Comparison of ENCODE assay signal across 7 mouse cellular contexts in genomic region chr8:122523652-122524360, GRCm38 (mm10). TPM values are rescaled to one million over a fixed set of nuclear protein-coding genes. Genes with fewer than 3 reads are reported as not detected.
DNase-seq lines count a peak whose midpoint lies in the region; ATAC-seq and TF ChIP-seq lines count a peak whose summit lies in the region.

No protein-coding gene starts in this region.

- no peaks in the 10 kb centered on the region for H3K9me3 ChIP-seq in ES-Bruce4 (replicated peaks; ENCODE audit: control insufficient read depth, insufficient read depth, low read length, poor library complexity, severe bottlenecking)
- no peaks in the 10 kb centered on the region for H3K9me3 ChIP-seq in ES-E14 (ENCODE audit: control insufficient read depth, insufficient read depth, low read depth, low read length)
- H3K9me3 ChIP-seq in forebrain, embryonic 11.5 days (ENCODE audit: control insufficient read depth, low read length): no peaks in the 10 kb centered on the region
- no peaks in the 10 kb centered on the region for H3K9me3 ChIP-seq in intestine, embryonic 16.5 days (ENCODE audit: control insufficient read depth, low read length)
- no peaks in the 10 kb centered on the region for H3K9me3 ChIP-seq in liver, embryonic 11.5 days (ENCODE audit: control insufficient read depth, low read length)

- DNase-seq in ES-E14 (ENCODE audit: low read depth, low spot score): no peak
- DNase-seq in forebrain, embryonic 11.5 days (ENCODE audit: low spot score): peak; percentile 78
- no peak for DNase-seq in liver, embryonic 11.5 days (ENCODE audit: low spot score)
- DNase-seq in right cerebral cortex, postnatal 25 days: peak; percentile 13
- DNase-seq in gastrocnemius, adult 18-20 months (ENCODE audit: low spot score): no peak

- H3K27ac ChIP-seq in ES-Bruce4 (ENCODE audit: insufficient read depth, low read length): peak overlapping the region; percentile 97
- peak overlapping the region; percentile 98 for H3K27ac ChIP-seq in ES-E14 (ENCODE audit: insufficient read depth, low read depth, low read length, poor library complexity, severe bottlenecking)
- H3K27ac ChIP-seq in forebrain, embryonic 11.5 days (ENCODE audit: low read depth, low read length): peak overlapping the region; percentile 28; the same call in 1 of the 2 replicates
- H3K27ac ChIP-seq in intestine, embryonic 16.5 days (ENCODE audit: low read length): peak overlapping the region; percentile 83
- H3K27ac ChIP-seq in liver, embryonic 11.5 days (ENCODE audit: low read depth, low read length): peak overlapping the region; percentile 67

- TF ChIP-seq CTCF in ES-Bruce4 (IDR thresholded peaks at IDR 0.05; ENCODE audit: low read depth, low read length): no peak

- H3K36me3 ChIP-seq in ES-Bruce4 (ENCODE audit: control insufficient read depth, insufficient read depth, low read length, poor library complexity, severe bottlenecking): no peaks in the 10 kb centered on the region
- H3K36me3 ChIP-seq in ES-E14 (ENCODE audit: control insufficient read depth, insufficient read depth, low read length, poor library complexity, severe bottlenecking): peaks cover 4% of the 10 kb centered on the region; the same call in 1 of the 2 replicates
- no peaks in the 10 kb centered on the region for H3K36me3 ChIP-seq in forebrain, embryonic 11.5 days (ENCODE audit: control insufficient read depth, insufficient read depth, low read length)
- no peaks in the 10 kb centered on the region for H3K36me3 ChIP-seq in intestine, embryonic 16.5 days (ENCODE audit: control insufficient read depth, insufficient read depth, low read length)
- peaks cover 6% of the 10 kb centered on the region for H3K36me3 ChIP-seq in liver, embryonic 11.5 days (ENCODE audit: control insufficient read depth, insufficient read depth, low read length)

- H3K4me1 ChIP-seq in ES-Bruce4 (ENCODE audit: control insufficient read depth, insufficient read depth, low read length) (peaks cover 29% of the 10 kb centered on the region), ES-E14 (ENCODE audit: control insufficient read depth in 2 of 2, insufficient read depth in 2 of 2, low read length in 2 of 2, poor library complexity in 1 of 2) (peaks cover 18 to 43% of the 10 kb centered on the region in 2 experiments)
- H3K4me1 ChIP-seq in forebrain, embryonic 11.5 days (replicated peaks; ENCODE audit: control insufficient read depth, insufficient read depth, low read length): peaks cover 16% of the 10 kb centered on the region
- peaks cover 51% of the 10 kb centered on the region for H3K4me1 ChIP-seq in intestine, embryonic 16.5 days (ENCODE audit: control insufficient read depth, insufficient read depth, low read length)
- peaks cover 75% of the 10 kb centered on the region for H3K4me1 ChIP-seq in liver, embryonic 11.5 days (replicated peaks; ENCODE audit: control insufficient read depth, insufficient read depth, low read length)

- 0 out of 2 replicates have a peak, but pooled peaks have one; percentile 42 for ATAC-seq in forebrain, embryonic 11.5 days (replicated peaks; ENCODE audit: low FRiP score)
- ATAC-seq in intestine, embryonic 16.5 days: no peak; the same call in 1 of the 2 replicates
- no peak for ATAC-seq in liver, embryonic 11.5 days (replicated peaks; ENCODE audit: low FRiP score)

- 22% methylated on average over 23 of the region's 23 CpGs for WGBS in forebrain, embryonic 11.5 days
- 27% methylated on average over 23 of the region's 23 CpGs for WGBS in intestine, embryonic 16.5 days
- WGBS in liver, embryonic 11.5 days: 45% methylated on average over 23 of the region's 23 CpGs

- H3K9ac ChIP-seq in ES-Bruce4 (ENCODE audit: low read depth, poor library complexity, severe bottlenecking) (peak overlapping the region; percentile 71), ES-E14 (ENCODE audit: insufficient read depth, low read depth, low read length, poor library complexity, severe bottlenecking) (peak overlapping the region; percentile 74)
- H3K9ac ChIP-seq in forebrain, embryonic 11.5 days (ENCODE audit: low read length): peak overlapping the region; percentile 12; the same call in 1 of the 2 replicates
- H3K9ac ChIP-seq in intestine, embryonic 16.5 days (ENCODE audit: low read depth, low read length): peak overlapping the region; percentile 50
- peak overlapping the region; percentile 31 for H3K9ac ChIP-seq in liver, embryonic 11.5 days (ENCODE audit: low read depth, low read length)

- H3K4me2 ChIP-seq in forebrain, embryonic 11.5 days (ENCODE audit: low read depth, low read length, severe bottlenecking): peak overlapping the region; percentile 36
- peak overlapping the region; percentile 23 for H3K4me2 ChIP-seq in intestine, embryonic 16.5 days (ENCODE audit: low read depth, low read length)
- H3K4me2 ChIP-seq in liver, embryonic 11.5 days: peak overlapping the region; percentile 59

- 0 out of 2 replicates have a peak, but pooled peaks have one; percentile 15 for TF ChIP-seq EP300 in ES-Bruce4 (IDR thresholded peaks at IDR 0.05; ENCODE audit: insufficient read depth, low read depth, low read length)

- H3K27me3 ChIP-seq in ES-Bruce4 (ENCODE audit: control insufficient read depth, insufficient read depth, low read length, poor library complexity, severe bottlenecking): no peaks in the 10 kb centered on the region
- no peaks in the 10 kb centered on the region for H3K27me3 ChIP-seq in forebrain, embryonic 11.5 days (ENCODE audit: control insufficient read depth, insufficient read depth, low read length)
- no peaks in the 10 kb centered on the region for H3K27me3 ChIP-seq in intestine, embryonic 16.5 days (replicated peaks; ENCODE audit: control insufficient read depth, insufficient read depth, low read length)
- H3K27me3 ChIP-seq in liver, embryonic 11.5 days (replicated peaks; ENCODE audit: control insufficient read depth, insufficient read depth, low read length): no peaks in the 10 kb centered on the region

- in situ Hi-C loops in ES-E14 (cut with MboI; ENCODE audit: low sequenced_read_pairs in 2 of 2, unreplicated experiment in 2 of 2): no loop called here

- peak overlapping the region; percentile 22 for H3K4me3 ChIP-seq in ES-Bruce4 (ENCODE audit: low read depth, low read length)
- H3K4me3 ChIP-seq in ES-E14 (ENCODE audit: insufficient read depth in 1 of 2, low read depth in 1 of 2, low read length in 2 of 2, poor library complexity in 1 of 2, severe bottlenecking in 1 of 2): peak overlapping the region; percentile 22 to 36
- H3K4me3 ChIP-seq in forebrain, embryonic 11.5 days (ENCODE audit: low read depth, low read length): no peak overlapping the region
- H3K4me3 ChIP-seq in intestine, embryonic 16.5 days (ENCODE audit: low read length): no peak overlapping the region
- H3K4me3 ChIP-seq in liver, embryonic 11.5 days (ENCODE audit: low read depth, low read length): 0 out of 2 replicates have a peak overlapping the region, but pooled peaks have one; percentile 4

- no peak for TF ChIP-seq POLR2A in ES-Bruce4 (IDR thresholded peaks at IDR 0.05; ENCODE audit: insufficient read depth, low read length)

TF ChIP-seq in ES-E14, 5 proteins besides CTCF, POLR2A, EP300 and RAD21:
- TF ChIP-seq CHD2 (IDR thresholded peaks at IDR 0.05; ENCODE audit: low read depth, low read length) (no peak), MAFK (IDR thresholded peaks at IDR 0.05; ENCODE audit: insufficient read depth, low read depth, low read length) (no peak)

RNA-seq across cellular contexts. Expression of gene Piezo1, which starts 27.3 kb away (rescaled TPM):
- 59.4 and 61.6 TPM in 2 replicates for polyA plus RNA-seq in ES-Bruce4 (2011; ENCODE audit: insufficient read depth, insufficient read length, low read depth, missing spikeins)
- 204 and 335 TPM in 2 replicates for total RNA-seq in ES-E14 (2012; rRNA removed)
- 5.8 and 5.9 TPM in 2 replicates for polyA plus RNA-seq in forebrain, embryonic 11.5 days (2014; fragmentation: Nextera tagmentation; extraction: Ambion mirVana)
- polyA plus RNA-seq in intestine, embryonic 16.5 days (2015; fragmentation: Nextera tagmentation; extraction: Ambion mirVana): 9.8 and 11.3 TPM in 2 replicates
- 29.7 and 45.8 TPM in 2 replicates for polyA plus RNA-seq in liver, embryonic 11.5 days (2014; fragmentation: Nextera tagmentation; extraction: Ambion mirVana)
- total RNA-seq in gastrocnemius, adult 18-20 months (2021): 10 to 100 TPM; 11.5 to 13.2 TPM

RNA-seq across cellular contexts. Expression of gene Cdt1, which starts 44.0 kb away (rescaled TPM):
- polyA plus RNA-seq in ES-Bruce4 (2011; ENCODE audit: insufficient read depth, insufficient read length, low read depth, missing spikeins): 63.7 and 68.6 TPM in 2 replicates
- total RNA-seq in ES-E14 (2012; rRNA removed): 139 and 168 TPM in 2 replicates
- polyA plus RNA-seq in forebrain, embryonic 11.5 days (2014; fragmentation: Nextera tagmentation; extraction: Ambion mirVana): 57.9 and 59.6 TPM in 2 replicates
- 36.2 and 40.0 TPM in 2 replicates for polyA plus RNA-seq in intestine, embryonic 16.5 days (2015; fragmentation: Nextera tagmentation; extraction: Ambion mirVana)
- 93.2 and 98.2 TPM in 2 replicates for polyA plus RNA-seq in liver, embryonic 11.5 days (2014; fragmentation: Nextera tagmentation; extraction: Ambion mirVana)
- total RNA-seq in gastrocnemius, adult 18-20 months (2021): under 1 TPM; 0.30 to 0.66 TPM

RNA-seq across cellular contexts. Expression of gene Ctu2, which starts 47.9 kb away (rescaled TPM):
- polyA plus RNA-seq in ES-Bruce4 (2011; ENCODE audit: insufficient read depth, insufficient read length, low read depth, missing spikeins): 40.0 and 44.2 TPM in 2 replicates
- total RNA-seq in ES-E14 (2012; rRNA removed): 79.8 and 96.0 TPM in 2 replicates
- 75.7 and 84.5 TPM in 2 replicates for polyA plus RNA-seq in forebrain, embryonic 11.5 days (2014; fragmentation: Nextera tagmentation; extraction: Ambion mirVana)
- 37.9 and 43.6 TPM in 2 replicates for polyA plus RNA-seq in intestine, embryonic 16.5 days (2015; fragmentation: Nextera tagmentation; extraction: Ambion mirVana)
- 51.9 and 55.6 TPM in 2 replicates for polyA plus RNA-seq in liver, embryonic 11.5 days (2014; fragmentation: Nextera tagmentation; extraction: Ambion mirVana)
- total RNA-seq in gastrocnemius, adult 18-20 months (2021): 1 to 10 TPM; 6.3 to 7.6 TPM

RNA-seq across cellular contexts. Expression of gene Rnf166, which starts 47.9 kb away (rescaled TPM):
- polyA plus RNA-seq in ES-Bruce4 (2011; ENCODE audit: insufficient read depth, insufficient read length, low read depth, missing spikeins): 15.6 and 17.1 TPM in 2 replicates
- 10.8 and 15.0 TPM in 2 replicates for total RNA-seq in ES-E14 (2012; rRNA removed)
- polyA plus RNA-seq in forebrain, embryonic 11.5 days (2014; fragmentation: Nextera tagmentation; extraction: Ambion mirVana): 31.2 and 36.0 TPM in 2 replicates
- polyA plus RNA-seq in intestine, embryonic 16.5 days (2015; fragmentation: Nextera tagmentation; extraction: Ambion mirVana): 29.2 and 30.4 TPM in 2 replicates
- polyA plus RNA-seq in liver, embryonic 11.5 days (2014; fragmentation: Nextera tagmentation; extraction: Ambion mirVana): 24.7 and 26.8 TPM in 2 replicates
- total RNA-seq in gastrocnemius, adult 18-20 months (2021): 10 to 100 TPM; 35.0 to 37.7 TPM

RNA-seq across cellular contexts. Expression of gene Aprt, which starts 52.9 kb away (rescaled TPM):
- 325 and 344 TPM in 2 replicates for polyA plus RNA-seq in ES-Bruce4 (2011; ENCODE audit: insufficient read depth, insufficient read length, low read depth, missing spikeins)
- 400 and 412 TPM in 2 replicates for total RNA-seq in ES-E14 (2012; rRNA removed)
- polyA plus RNA-seq in forebrain, embryonic 11.5 days (2014; fragmentation: Nextera tagmentation; extraction: Ambion mirVana): 235 and 251 TPM in 2 replicates
- polyA plus RNA-seq in intestine, embryonic 16.5 days (2015; fragmentation: Nextera tagmentation; extraction: Ambion mirVana): 736 and 778 TPM in 2 replicates
- polyA plus RNA-seq in liver, embryonic 11.5 days (2014; fragmentation: Nextera tagmentation; extraction: Ambion mirVana): 400 and 425 TPM in 2 replicates
- total RNA-seq in gastrocnemius, adult 18-20 months (2021): 10 to 100 TPM; 39.6 to 40.1 TPM

Comparison
In these comparisons a context has a peak if more than half of its experiments do, and no peak if none do; other contexts are left out.
1. H3K27ac ChIP-seq: peak in every context shown above with its lines; median percentile 98 in ES-E14; 97 in ES-Bruce4; 83 in intestine, embryonic 16.5 days; 67 in liver, embryonic 11.5 days; 28 in forebrain, embryonic 11.5 days.
2. H3K4me3 ChIP-seq: peak in ES-Bruce4 (single experiment), ES-E14 (2 of 2) and liver, embryonic 11.5 days (single experiment); none in forebrain, embryonic 11.5 days (single experiment) and intestine, embryonic 16.5 days (single experiment).
3. H3K9ac ChIP-seq: peak in every context shown above with its lines; median percentile 74 in ES-E14; 71 in ES-Bruce4; 50 in intestine, embryonic 16.5 days; 31 in liver, embryonic 11.5 days; 12 in forebrain, embryonic 11.5 days.
4. DNase-seq: peak in forebrain, embryonic 11.5 days (single experiment) and right cerebral cortex, postnatal 25 days (single experiment); none in ES-E14 (single experiment), liver, embryonic 11.5 days (single experiment) and gastrocnemius, adult 18-20 months (single experiment).
5. Peak in every context shown above with its lines, with median percentiles within 50 percentile points of each other: H3K4me2 ChIP-seq.